Mouse (Mus musculus) CH12.LX (cell line): ENCODE data around the gene Arid5b.

Source experiments
- BHLHE40 ChIP-seq: IDR thresholded peaks from 2 replicates; pipeline ENCODE4 v1.6.1; 2011; ENCODE audit warnings: mild to moderate bottlenecking, low read depth, low read length, improper control_type of control experiment
- CTCF ChIP-seq, 2 experiments: IDR thresholded peaks in 1 of 2; conservative IDR thresholded peaks in 1 of 2; 2 replicates each; pipeline ENCODE4 v1.5.1; 2011 to 2012; ENCODE audit warnings: low read depth in 2 of 2, low read length in 2 of 2, improper control_type of control experiment in 1 of 2, inconsistent platforms in 1 of 2, mild to moderate bottlenecking in 1 of 2, moderate library complexity in 1 of 2
- ELF1 ChIP-seq: IDR thresholded peaks from 2 replicates; pipeline ENCODE4 v1.6.1; 2014; ENCODE audit warnings: low read depth, mild to moderate bottlenecking, inconsistent platforms, low read length, improper control_type of control experiment
- EP300 ChIP-seq: IDR thresholded peaks from 2 replicates; pipeline ENCODE4 v1.6.1; 2011; ENCODE audit warnings: low read length, improper control_type of control experiment
- GABPA ChIP-seq: IDR thresholded peaks from 2 replicates; pipeline ENCODE4 v1.6.1; 2012; ENCODE audit warnings: low read depth, low read length, improper control_type of control experiment, inconsistent platforms; ENCODE audit not compliant: insufficient replicate concordance
- MAFK ChIP-seq: IDR thresholded peaks from 2 replicates; pipeline ENCODE4 v1.6.1; 2011; ENCODE audit warnings: low read length, improper control_type of control experiment; ENCODE audit not compliant: insufficient replicate concordance
- MAX ChIP-seq: IDR thresholded peaks from 2 replicates; pipeline ENCODE4 v1.6.1; 2011; ENCODE audit warnings: low read length, improper control_type of control experiment
- POLR2A ChIP-seq: IDR thresholded peaks from 2 replicates; pipeline ENCODE4 v1.6.1; 2011; ENCODE audit warnings: low read depth, mild to moderate bottlenecking, improper control_type of control experiment, low read length
- USF1 ChIP-seq: IDR thresholded peaks from 2 replicates; pipeline ENCODE4 v1.6.1; 2014; ENCODE audit warnings: low read depth, mild to moderate bottlenecking, inconsistent platforms, low read length, improper control_type of control experiment
- USF2 ChIP-seq: conservative IDR thresholded peaks from 2 replicates; pipeline ENCODE4 v1.6.1; 2011; ENCODE audit warnings: low read depth, low read length, improper control_type of control experiment
- ZC3H11A ChIP-seq: IDR thresholded peaks from 2 replicates; pipeline ENCODE4 v1.6.1; 2012; ENCODE audit warnings: low read depth, mild to moderate bottlenecking, inconsistent platforms, low read length, improper control_type of control experiment
- ZKSCAN1 ChIP-seq: IDR thresholded peaks from 2 replicates; pipeline ENCODE4 v1.6.1; 2012; ENCODE audit warnings: low read depth, inconsistent platforms, low read length, improper control_type of control experiment, borderline replicate concordance
- ZMIZ1 ChIP-seq: IDR thresholded peaks from 2 replicates; pipeline ENCODE4 v1.6.1; 2012; ENCODE audit warnings: low read depth, mild to moderate bottlenecking, inconsistent platforms, low read length, improper control_type of control experiment
- ZNF384 ChIP-seq: IDR thresholded peaks from 2 replicates; pipeline ENCODE4 v1.6.1; 2012; ENCODE audit warnings: low read depth, low read length, improper control_type of control experiment, inconsistent platforms

DNA sequence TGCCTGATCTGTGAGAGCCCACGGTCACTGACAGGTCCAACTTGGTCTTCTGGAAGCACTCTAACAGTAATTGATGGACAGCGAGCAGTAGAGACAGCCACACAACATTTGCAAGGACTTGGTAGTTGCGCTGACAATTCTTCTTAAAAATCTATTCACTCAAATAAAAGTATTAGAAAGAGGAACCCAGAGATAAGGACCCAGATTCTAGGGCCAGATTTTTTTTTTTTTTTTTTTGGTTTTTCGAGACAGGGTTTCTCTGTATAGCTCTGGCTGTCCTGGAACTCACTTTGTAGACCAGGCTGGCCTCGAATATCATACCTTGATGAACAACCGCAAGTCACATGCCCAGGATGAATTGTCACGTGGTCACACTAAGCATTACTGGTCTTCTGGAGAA, 137.0 kb downstream of the Arid5b start:
- TF ChIP-seq CTCF (conservative IDR thresholded peaks at IDR 0.05 in 1 of 2, IDR thresholded peaks at IDR 0.05 in 1 of 2; ENCODE audit: low read depth in 2 of 2, low read length in 2 of 2) (no peak), ZNF384 (no peak), POLR2A (no peak), ZMIZ1 (no peak), BHLHE40 (no peak), MAFK (no peak), MAX (no peak), EP300 (no peak), ZKSCAN1 (no peak), USF2 (no peak), GABPA (no peak), ELF1 (no peak), ZC3H11A (no peak), USF1 (no peak)
